Mouse (Mus musculus) cerebellum, postnatal 14 days (tissue): ENCODE data around the gene Cenpe.

Source experiments
- DNase-seq, 2 experiments: peaks; one replicate each; pipeline ENCODE4 v3.0.0; 2021; ENCODE audit warnings: mixed read lengths in 2 of 2

Gene Cenpe

DNA sequence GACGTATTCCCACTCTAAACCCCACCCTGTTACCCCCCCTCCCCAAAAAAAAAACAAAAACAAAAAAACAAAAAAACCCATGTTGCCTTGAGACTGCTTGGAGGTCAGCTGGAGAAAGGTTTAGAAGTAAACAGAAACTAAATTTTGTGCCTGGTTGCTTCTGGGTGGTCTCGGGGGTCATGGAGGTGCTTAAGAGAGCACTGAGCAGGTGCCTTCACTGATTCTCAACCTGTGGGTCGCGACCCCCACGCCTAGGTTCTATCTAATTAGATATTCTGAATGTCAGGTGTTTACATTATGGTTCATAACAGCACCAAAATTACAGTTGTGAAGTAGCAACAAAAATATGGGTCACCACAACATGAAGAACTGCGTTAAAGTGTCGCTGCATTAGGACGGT lies 69.4 kb downstream of the Cenpe start:
- DNase-seq: no peak

DNA sequence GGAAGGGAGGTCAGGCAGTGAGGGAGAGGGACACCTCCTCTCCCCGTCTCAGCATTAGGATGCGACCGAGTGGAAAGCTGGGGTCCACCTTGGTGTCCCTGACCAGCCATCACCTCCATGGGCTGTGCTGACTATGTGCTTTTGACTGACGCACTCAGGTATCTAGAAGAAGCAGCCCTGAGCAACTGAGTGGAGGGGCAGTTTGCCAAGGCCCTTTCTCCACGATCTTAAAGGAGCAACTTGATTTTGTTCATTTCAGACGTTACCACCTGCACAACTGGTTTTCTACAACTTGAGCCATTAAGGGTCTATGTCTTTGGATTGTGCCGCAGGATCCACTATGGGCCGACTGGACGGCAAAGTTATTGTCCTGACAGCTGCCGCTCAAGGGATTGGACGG lies 72.9 kb downstream of the Cenpe start:
- DNase-seq: no peak

DNA sequence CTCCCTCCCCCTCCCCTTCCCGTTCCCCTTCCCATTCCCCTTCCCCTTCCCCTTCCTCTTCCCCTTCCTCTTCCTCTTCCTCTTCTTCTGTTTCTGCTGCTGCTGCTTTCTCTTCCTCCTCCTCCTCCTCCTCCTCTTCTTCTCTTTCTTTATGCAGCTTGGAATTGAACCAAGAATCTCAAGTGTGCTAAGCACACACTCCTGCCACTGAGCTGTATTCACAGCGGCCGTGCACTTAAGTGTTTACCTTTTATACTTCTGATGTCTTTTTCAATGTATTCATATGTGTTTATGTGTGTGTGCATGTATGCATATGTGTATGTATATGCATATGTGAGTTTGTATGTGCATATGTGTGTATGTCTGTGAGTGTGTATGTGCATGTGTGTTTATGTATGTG lies 73.5 kb downstream of the Cenpe start:
- DNase-seq: no peak

DNA sequence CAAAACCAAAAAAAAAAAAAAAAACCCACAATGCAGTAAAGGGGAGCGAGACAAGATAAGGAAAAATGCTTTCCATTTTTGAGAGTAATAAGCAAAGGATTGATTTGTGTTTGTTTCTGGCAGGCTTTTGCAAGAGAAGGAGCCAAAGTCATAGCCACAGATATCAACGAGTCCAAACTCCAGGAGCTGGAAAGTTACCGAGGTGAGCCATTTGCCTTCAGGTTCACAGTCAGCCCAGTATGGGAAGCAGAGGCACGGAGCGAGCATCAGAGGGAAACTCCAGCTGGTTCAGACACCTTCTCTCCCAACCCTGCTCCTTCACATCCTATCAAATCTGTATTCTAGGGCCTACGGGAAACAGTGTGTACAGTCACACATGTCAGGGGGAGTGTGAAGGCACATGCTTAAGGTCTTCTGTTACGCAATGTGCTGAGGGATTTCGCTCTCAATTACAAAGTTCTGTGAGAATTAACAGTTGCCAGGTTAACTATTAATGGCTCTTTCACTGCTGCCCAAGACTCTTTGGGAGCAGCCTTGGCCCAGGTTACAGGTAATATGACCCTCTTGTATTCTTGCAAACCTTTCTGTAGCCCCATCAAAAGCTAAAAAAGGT lies 75.9 kb downstream of the Cenpe start:
- DNase-seq: no peak

DNA sequence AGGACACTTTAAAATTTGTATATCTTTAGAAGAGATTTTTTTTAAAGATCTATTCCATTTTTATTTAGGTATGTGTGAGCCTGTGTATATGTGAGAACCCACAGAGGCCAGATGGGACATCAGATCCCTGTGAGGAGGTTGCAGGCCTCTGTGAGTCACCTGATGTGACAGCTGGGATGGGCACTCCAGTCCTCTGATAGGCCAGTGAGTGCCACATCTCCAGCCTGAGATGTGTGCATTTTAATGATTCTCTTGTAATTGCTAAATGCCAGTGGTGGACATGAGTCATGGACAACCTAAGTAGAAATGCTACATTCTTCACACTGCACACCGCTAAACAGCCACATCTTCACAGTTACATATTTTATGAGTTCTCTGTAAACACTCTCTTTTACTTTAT lies 76.8 kb downstream of the Cenpe start:
- DNase-seq: no peak

DNA sequence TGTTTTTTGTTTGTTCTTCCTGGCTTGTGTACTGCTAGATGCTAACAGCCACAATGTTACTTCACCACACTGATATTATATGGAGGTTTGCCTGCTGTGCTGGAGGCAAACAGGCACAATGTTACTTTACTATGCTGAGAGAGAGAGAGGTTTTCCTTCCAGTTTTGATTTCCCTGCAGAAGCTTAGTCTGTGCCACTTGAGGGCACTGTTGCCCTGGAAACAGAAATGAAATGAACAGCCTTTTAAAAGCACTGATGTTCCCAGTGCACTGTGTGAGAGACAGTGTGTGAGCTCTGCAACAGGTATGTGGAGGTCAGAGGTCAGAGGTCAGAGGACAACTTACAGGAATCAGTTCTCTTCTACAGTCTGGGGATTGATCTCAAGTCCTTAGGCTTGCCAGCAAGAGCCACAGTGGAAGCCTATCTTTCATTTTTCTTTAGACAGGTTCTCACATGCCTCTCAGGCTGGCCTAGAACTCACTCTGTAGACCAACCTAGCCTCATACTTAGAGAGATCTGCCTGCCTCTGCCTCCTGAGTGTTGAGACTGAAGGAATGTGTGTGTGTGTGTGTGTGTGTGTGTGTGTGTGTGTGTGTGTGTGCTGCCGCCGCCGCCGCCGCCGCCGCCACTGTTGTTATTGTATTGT lies 78.0 kb downstream of the Cenpe start:
- peak; percentile 77 for DNase-seq

DNA sequence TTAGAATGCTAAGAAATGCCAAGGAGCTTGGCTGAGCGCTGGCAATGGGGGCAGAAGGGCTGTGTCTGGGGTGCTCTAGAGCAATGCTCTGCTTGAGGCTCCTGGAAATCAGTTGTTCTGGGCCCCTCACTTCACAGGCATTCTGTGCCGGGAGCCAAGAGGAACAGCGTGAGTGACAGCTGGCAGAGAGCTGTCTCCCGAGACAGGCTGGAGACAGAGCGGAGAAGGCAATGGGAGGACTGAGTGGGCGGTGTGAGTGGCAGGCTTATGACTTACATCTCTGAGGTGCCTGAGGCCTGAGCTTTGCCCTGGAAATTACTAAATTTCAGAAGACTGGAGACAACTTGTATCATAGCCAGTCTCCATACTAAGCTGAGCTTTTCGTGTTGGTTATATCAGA lies 81.4 kb downstream of the Cenpe start:
- DNase-seq: peak; percentile 33 to 36

DNA sequence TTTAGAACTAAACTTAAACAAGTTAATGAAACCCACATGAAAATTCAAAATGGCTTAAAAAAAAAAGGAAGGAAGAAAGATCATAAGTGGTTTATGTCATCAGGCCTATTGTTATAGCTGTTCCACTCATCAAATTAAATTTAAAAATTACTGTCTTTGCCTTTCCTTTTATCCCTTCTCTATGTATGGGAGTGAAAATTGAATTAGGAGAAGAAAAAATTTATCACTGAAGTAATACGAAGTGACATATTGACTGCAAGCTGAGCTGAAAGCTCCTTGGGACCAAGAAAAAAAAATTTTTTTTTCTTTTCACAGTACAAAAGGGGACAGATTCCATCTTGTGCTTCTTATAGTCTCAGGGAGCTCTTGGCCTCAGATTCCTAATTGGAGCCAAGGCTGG lies 83.2 kb downstream of the Cenpe start:
- no peak for DNase-seq

DNA sequence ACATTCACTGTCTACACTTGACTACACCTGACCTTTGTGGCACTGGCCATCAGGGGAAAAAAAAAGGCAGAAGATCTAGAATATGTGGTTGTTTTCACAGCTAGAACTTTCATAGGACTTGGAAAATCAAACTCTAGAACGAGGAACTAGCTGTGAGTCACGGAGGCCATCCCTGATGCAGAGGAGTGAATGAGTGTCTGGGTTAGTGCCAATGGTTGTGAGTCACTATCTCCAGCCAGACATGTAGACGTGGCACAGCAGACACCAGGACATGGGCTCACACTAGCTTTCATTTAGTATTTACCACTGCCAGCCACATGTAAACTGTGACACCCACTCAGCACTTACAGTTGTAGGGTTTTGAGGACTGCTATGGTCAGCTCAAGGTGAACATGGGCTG lies 86.2 kb downstream of the Cenpe start:
- no peak for DNase-seq

DNA sequence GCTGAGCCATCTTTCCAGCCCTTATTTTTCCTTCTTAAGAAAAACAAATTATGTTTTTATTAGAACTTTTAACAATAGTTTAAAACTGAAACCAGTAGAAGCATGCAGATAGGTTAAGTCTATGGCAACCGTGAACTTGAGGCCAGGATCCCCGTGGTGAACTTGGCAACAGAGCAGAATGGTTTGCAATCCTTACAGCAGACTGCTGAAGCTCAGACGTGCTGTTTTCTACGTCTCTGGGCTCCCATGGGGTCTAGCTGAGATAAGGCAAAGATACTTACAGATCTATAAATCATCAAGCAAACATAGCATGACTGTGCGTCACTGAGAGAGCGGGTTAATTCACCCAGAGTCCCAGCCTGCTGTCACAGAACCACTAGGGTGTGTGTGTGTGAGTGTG lies 87.7 kb downstream of the Cenpe start:
- peak; percentile 37 to 44 for DNase-seq

DNA sequence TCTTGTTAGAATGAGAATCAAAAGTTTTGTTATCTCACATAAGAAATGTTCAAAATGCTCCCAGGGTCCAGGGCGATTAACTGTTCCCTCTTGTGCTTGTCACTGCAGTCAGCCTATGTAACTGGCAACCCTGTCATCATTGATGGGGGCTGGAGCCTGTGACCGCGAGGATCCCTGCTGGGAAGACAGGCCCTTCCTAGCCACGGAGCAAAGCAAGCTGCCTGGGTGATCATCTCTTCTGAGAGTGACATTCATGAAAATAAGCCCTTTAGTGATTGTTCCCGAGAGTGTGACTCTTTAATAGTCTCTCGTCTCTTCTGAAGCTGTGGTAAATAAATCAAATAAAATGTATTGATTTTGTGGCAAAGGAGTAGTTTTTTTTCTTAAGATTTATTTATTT lies 91.7 kb downstream of the Cenpe start:
- DNase-seq: peak in 1 of 2 experiments; percentile 16

DNA sequence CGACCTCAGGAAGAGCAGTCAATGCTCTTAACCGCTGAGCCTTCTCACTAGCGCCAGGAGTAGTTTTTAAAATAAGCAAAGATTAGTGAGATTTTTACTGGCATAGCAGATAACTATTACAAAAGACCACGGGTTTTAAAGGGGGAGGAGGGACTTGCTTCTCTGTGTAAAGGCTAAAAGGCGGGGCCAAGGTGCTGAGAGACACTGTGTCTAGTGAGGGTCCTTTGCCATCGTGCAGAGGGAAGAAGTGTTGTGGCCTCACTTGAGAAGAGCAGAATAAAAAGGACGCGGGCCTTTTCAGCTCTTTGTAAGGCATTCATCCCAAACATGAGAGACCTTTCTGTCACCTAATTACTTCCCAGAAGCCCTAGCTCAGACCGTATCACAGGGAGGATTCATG lies 92.2 kb downstream of the Cenpe start:
- DNase-seq: no peak

DNA sequence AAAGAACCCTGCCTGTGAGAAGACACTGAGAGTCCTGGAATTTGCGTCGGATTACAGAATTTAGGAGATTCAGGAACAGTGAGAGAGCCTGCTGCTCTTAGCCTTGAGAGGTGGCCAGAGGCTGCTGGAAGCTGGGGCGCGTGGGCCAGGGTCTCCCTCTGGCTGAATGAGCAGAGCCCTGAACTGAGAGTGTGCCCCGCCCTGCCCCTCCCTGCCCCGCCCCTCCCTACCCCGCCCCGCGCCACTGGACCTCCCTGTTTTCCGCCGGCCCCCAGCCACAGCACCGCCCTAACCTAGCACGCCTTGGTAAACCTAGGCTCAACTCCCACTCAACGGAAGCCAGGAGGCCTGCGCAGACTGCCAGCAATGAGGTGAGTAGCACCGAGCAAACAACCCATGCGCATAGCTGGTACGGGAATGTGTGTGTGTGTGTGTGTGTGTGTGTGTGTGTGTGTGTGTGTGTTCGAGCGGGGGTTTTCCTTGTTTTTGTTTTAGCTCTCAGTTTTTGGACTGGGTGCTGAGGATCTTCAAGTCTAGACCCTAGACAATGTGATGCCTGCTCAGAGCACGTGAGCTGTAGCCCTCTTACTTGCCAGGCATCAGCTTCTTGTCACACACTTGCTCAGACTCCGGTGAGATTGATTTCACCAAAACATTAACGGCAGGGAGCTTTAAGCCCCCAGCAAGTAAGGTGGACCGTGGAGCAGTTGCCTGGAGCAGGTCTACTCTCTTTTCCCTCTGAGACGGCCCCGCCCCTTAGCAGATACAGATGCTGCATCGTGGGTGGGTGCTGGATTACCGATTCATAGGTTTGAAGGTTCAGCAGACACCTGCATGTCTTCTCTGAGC lies 95.3 kb downstream of the Cenpe start, which contains the start of gene Slc9b2:
Gene Slc9b2 (plus strand): TSS at position 290 of the 849 bp plus-strand sequence.
- DNase-seq: peak; percentile 57 to 60

DNA sequence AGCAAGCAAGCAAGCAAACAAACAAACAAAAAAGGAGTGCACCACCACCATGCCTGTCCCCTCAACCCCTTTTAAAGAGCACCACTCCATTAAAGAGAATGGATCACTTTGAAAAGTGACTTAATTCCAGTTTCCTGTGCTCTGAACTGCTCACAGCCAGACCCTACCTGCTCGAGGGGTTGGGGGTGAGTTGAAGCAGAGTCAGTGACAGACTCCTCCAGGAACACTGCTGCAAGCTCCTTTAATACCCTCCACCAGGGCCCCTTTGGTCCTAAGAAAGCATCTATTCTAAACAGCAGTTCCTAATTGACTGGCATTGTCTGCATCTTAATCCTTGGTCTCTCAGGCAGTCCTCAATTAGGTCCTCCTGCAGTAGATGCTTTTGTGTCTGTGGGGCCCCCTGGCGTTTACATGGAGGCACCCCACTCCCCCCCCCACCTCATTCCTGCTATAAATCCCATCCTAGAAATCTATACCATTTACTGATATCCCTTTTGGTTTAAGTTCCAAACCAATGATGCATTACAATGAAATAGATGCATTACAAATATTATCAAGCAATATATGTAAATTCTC lies 100.7 kb downstream of the Cenpe start:
- no peak for DNase-seq

DNA sequence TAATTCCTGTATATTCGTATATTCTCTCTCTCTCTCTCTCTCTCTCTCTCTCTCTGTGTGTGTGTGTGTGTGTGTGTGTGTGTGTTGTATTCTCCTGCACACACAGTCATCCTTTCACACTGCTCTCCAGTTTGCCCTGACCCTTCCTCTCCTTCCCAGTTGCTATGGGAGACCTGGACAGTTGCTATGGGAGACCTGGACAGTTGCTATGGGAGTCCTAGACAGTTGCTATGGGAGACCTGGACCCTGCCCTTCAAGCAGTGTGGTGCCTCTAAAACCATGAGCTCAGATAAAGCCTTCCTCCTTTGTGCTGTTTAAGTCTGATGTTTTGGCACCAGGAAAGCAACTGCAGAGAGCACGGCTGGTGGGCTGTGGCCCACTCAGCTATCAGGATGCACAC lies 101.4 kb downstream of the Cenpe start:
- DNase-seq: no peak

DNA sequence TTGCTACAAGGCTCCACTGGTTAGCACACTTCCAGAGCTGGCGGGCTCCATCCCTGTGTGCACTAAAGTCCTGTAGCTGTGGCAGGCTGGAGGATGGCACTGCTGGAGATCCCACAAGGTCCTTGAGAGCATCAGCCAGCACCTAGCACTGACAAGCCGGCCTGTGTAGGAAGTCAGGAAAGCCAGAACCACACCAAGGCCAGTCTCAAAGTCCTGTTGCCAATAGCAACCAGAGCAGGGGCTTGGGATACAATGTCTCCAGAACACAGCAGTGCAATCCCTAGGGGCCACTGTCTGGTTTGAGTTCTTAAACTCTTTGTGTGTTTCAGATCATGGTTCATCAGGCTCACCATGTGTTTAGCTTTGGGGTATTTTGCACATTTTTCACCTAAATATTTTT lies 102.5 kb downstream of the Cenpe start:
- DNase-seq: no peak

DNA sequence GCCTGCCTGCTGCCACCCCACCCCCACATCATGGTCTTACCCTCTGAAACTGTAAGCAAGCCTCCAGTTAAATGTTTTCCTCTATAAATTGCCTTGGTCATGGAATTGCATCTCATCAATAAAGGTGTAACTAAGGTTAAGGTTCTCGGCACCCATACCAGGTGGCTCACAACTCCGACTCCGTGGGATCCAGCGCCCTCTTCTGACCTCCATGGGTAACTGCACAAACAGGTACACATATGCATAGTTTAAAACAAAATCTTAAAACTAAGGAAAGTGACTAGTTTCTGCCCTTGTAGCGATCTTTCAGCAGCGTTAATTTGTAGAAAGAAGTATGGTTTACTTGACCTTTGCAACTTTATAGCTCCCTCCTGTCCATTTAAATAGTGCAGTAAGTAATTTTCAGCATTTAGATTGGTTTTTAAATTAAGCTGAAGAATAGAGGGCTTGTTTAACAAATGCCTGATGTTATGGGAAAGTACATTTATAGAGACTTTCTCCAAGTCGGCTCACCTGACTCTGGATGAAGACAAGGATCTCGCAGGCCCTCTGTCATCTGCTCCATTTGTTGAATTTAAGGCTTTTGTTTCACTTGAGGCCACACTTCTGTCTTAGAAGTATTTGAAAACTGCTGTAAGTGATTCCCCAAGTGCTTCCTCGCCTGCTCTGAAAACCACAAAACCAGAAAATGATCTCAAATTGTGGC lies 103.5 kb downstream of the Cenpe start:
- no peak for DNase-seq

DNA sequence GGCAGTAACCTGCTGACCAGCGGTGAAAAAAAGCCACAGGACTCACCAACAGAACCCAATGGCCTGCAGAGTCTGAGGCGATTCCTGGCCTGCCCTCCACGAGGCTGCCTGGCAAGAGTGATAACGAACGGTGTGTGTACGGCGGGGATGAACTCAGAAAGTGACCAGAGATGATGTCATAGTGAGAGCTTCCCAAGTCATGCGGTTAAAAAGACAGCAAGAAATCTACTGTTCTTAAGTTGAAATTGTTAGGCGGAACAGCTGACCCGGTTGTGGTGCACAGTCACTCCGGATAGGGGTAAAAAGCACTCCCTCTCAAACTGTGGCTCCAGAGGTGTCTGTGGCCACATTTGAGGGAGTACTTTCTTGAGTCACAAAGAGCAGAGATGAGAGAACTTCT lies 106.0 kb downstream of the Cenpe start:
- no peak for DNase-seq
